20 mouse cellular contexts compared by ENCODE assay signal in genomic region chr9:35363079-35363478, GRCm38 (mm10). TPM values are rescaled to one million over a fixed set of nuclear protein-coding genes. Genes with fewer than 3 reads are reported as not detected.
DNase-seq lines count a peak whose midpoint lies in the region; ATAC-seq lines count a peak whose summit lies in the region.
"Had no signal": no experiment of that assay in that cellular context is flagged by ENCODE, and none has a peak within 500 bp of the region (broad histone marks: within the 10 kb centered on the region; RNA-seq: fewer than 3 reads in every experiment).

No protein-coding gene starts in this region.

- H3K36me3 ChIP-seq in neural tube, embryonic 11.5 days (ENCODE audit: control insufficient read depth, insufficient read depth, low read length) = no peaks in the 10 kb centered on the region
- no peaks in the 10 kb centered on the region for H3K36me3 ChIP-seq in limb, embryonic 10.5 days
- H3K36me3 ChIP-seq: heart, embryonic 13.5 days; midbrain, embryonic 15.5 days; stomach, embryonic 15.5 days had no signal

- 62% methylated on average over 5 of the region's 5 CpGs for WGBS in neural tube, embryonic 11.5 days
- 36% methylated on average over 5 of the region's 5 CpGs for WGBS in limb, embryonic 10.5 days

- no peaks in the 10 kb centered on the region for H3K9me3 ChIP-seq in neural tube, embryonic 11.5 days (ENCODE audit: control insufficient read depth, low read length)
- H3K9me3 ChIP-seq in limb, embryonic 10.5 days (replicated peaks) = no peaks in the 10 kb centered on the region
- H3K9me3 ChIP-seq: heart, embryonic 13.5 days; midbrain, embryonic 15.5 days; stomach, embryonic 15.5 days had no signal

- intact Hi-C loops in gastrocnemius, postnatal 36 days (cut with DNase I) = no loop called here
- intact Hi-C loops in left cerebral cortex, postnatal 36 days (cut with DNase I) = no loop called here

- no peaks in the 10 kb centered on the region for H3K27me3 ChIP-seq in neural tube, embryonic 11.5 days (ENCODE audit: control insufficient read depth, insufficient read depth, low read length)
- no peaks in the 10 kb centered on the region for H3K27me3 ChIP-seq in limb, embryonic 10.5 days (ENCODE audit: low read depth, poor library complexity, severe bottlenecking)
- H3K27me3 ChIP-seq: heart, embryonic 13.5 days; Patski; stomach, embryonic 15.5 days had no signal

- peak overlapping the region; percentile 34; the same call in 1 of the 2 replicates for H3K27ac ChIP-seq in neural tube, embryonic 11.5 days (ENCODE audit: low read depth, low read length)
- peak overlapping the region; percentile 83 for H3K27ac ChIP-seq in limb, embryonic 10.5 days
- H3K27ac ChIP-seq: heart, embryonic 13.5 days; liver, embryonic 14.5 days; midbrain, embryonic 15.5 days; stomach, embryonic 15.5 days had no signal

- peak; percentile 34 for DNase-seq in gastrocnemius, adult 18-20 months (ENCODE audit: low spot score)
- DNase-seq in gastrocnemius, postnatal 36 days = no peak
- DNase-seq in neural tube, embryonic 11.5 days (ENCODE audit: low spot score) = no peak
- no peak for DNase-seq in neural tube, embryonic 10.5 days (ENCODE audit: extremely low spot score, low spot score)
- peak; percentile 77 for DNase-seq in limb, embryonic 10.5 days (ENCODE audit: low spot score)
- no peak for DNase-seq in left cerebral cortex, postnatal 36 days (ENCODE audit: low spot score in 2 of 2)
- DNase-seq in cerebellum, adult 11 months = no peak
- DNase-seq: adrenal gland, postnatal 25 days; cerebellum, adult 9-10 months; gastrocnemius, postnatal 10 days; heart, postnatal 36 days; kidney, adult 9 months; kidney, postnatal 4 days; right cerebral cortex, postnatal 14 days had no signal

- H3K4me1 ChIP-seq in neural tube, embryonic 11.5 days (ENCODE audit: control insufficient read depth, insufficient read depth, low read length) = peaks cover 18% of the 10 kb centered on the region
- H3K4me1 ChIP-seq in limb, embryonic 10.5 days = peaks cover 64% of the 10 kb centered on the region

- H3K4me2 ChIP-seq in neural tube, embryonic 11.5 days (ENCODE audit: low read depth) = no peak overlapping the region
- H3K4me2 ChIP-seq: heart, embryonic 13.5 days; midbrain, embryonic 15.5 days; stomach, embryonic 15.5 days had no signal

- ATAC-seq in neural tube, embryonic 11.5 days (ENCODE audit: insufficient read depth, low FRiP score, low TSS enrichment) = no peak
- ATAC-seq: activated CD4-positive, CD25-positive, alpha-beta regulatory T cell, adult 4 months; midbrain, embryonic 15.5 days; Patski had no signal

- no peak overlapping the region for H3K9ac ChIP-seq in neural tube, embryonic 11.5 days (ENCODE audit: low read length)
- H3K9ac ChIP-seq: heart, embryonic 13.5 days; liver, embryonic 14.5 days; midbrain, embryonic 15.5 days; stomach, embryonic 15.5 days had no signal

- no peak overlapping the region for H3K4me3 ChIP-seq in neural tube, embryonic 11.5 days (ENCODE audit: low read depth, low read length)
- 0 out of 2 replicates have a peak overlapping the region, but pooled peaks have one; percentile 6 for H3K4me3 ChIP-seq in limb, embryonic 10.5 days
- H3K4me3 ChIP-seq: heart, embryonic 13.5 days; midbrain, embryonic 15.5 days; stomach, embryonic 15.5 days had no signal

RNA-seq across cellular contexts. Expression of gene Cdon, which starts 57.8 kb away (rescaled TPM):
- total RNA-seq in gastrocnemius, adult 18-20 months (2021) = 10 to 100 TPM in 1 of 2 experiments, 1 to 10 TPM in 1; 9.5 to 10.4 TPM
- 10 to 100 TPM; 12.8 to 14.0 TPM for total RNA-seq in gastrocnemius, postnatal 36 days (2021)
- polyA plus RNA-seq in neural tube, embryonic 11.5 days (2014; fragmentation: Nextera tagmentation; extraction: Ambion mirVana) = 8.5 and 11.5 TPM in 2 replicates
- 10.5 and 16.1 TPM in 2 replicates for polyA plus RNA-seq in limb, embryonic 10.5 days (2016; fragmentation: Nextera tagmentation; extraction: Ambion mirVana)
- total RNA-seq in left cerebral cortex, postnatal 36 days (2021) = 1 to 10 TPM; 8.0 to 9.1 TPM

Comparison
In these comparisons a context has a peak if more than half of its experiments do, and no peak if none do; other contexts are left out.
1. DNase-seq: peak in gastrocnemius, adult 18-20 months (single experiment) and limb, embryonic 10.5 days (single experiment); none in gastrocnemius, postnatal 36 days (0 of 2), neural tube, embryonic 11.5 days (single experiment), neural tube, embryonic 10.5 days (single experiment), left cerebral cortex, postnatal 36 days (0 of 2) and cerebellum, adult 11 months (single experiment).